Mouse (Mus musculus) colon, adult 2 months (tissue): ENCODE measurements around the gene Olfr907. TPM values are rescaled to one million over a fixed set of nuclear protein-coding genes. Genes with fewer than 3 reads are reported as not detected.

ENCODE experiments used
- polyA plus RNA-seq: library from polyadenylated mRNA; depleted of rRNA; stranded (reverse); fragments of >200 nt; gene quantifications from 2 replicates; pipeline ENCODE4 v1.2.3, GENCODE M21; 2012; rRNA removed

The Olfr907 gene
- polyA plus RNA-seq: not detected in 2 replicates

GRCm38 (mm10) chr9:38495501-38495900, at the start of gene Olfr907:
Gene Olfr907, plus strand, starts transcription at chr9:38495801.

DNA sequence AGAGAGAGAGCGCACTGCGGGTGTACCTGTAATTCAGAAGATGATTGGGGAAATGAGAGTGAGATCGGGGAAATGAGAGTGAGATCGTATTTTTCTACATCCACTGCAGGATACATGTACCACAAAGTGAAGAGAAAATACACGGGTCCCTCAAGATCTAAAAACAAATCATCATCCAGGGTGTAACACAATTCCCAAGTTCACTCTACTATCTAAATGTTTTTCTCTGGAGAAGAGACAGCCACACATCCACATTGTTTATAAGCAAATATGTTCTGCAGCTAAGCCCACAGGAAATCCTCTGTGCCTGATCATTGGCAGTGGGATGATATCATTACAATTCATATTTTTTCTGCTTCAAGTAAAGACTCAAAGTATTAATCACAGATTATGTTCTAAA, 48.2 kb upstream of the Olfr907 start, which contains the start of gene Olfr902:
TSS of gene Olfr902 (plus strand) at position 301 of the 400 bp plus-strand sequence.

GRCm38 (mm10) chr9:38462844-38463243, 32.8 kb upstream of the Olfr907 start, which contains the start of gene Olfr904:
Gene Olfr904, plus strand, starts transcription at chr9:38463144.

GRCm38 (mm10) chr9:38470807-38471206, 24.8 kb upstream of the Olfr907 start, which contains the start of gene Olfr905:
Gene Olfr905, plus strand, starts transcription at chr9:38471107.

DNA sequence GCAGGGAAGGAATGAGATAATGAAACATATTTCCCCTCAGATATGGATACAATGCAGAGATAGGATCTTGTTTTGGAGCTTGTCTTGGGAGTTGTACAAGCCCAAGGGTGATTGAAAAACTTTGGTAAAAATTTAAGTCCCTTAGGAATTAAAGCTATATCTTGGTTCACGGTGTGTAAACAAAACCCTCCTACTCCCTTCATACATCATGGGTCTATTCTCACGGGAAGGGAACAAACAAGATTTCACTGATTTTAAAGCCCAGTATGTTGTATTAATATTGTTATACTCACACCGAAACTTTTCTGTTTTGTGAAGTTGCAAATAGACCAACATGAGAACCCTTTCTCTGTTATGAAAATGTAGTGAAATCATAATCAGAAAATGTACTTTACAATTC, 8.8 kb upstream of the Olfr907 start, which contains the start of gene Olfr906:
TSS of gene Olfr906 (plus strand) at position 301 of the 400 bp plus-strand sequence.

DNA sequence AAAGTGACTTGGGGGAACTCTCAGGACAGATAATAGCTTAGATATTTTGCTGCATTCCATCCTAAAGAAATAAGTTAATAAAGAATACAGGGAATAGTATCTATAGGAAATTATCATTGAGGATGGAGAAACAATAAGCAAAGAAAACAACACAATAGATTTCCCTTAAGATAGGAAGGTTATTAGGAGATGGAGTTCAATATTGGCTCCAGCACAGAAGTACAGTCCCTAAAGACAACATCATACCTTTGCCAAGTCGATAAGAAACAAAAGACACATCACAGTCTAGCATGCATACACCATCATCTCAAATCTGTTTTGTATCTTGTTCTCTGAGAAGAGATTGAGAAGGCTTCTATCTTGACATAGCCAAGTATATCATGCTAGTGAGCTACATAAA, 25.7 kb downstream of the Olfr907 start, which contains the start of gene Olfr911-ps1:
TSS of gene Olfr911-ps1 (plus strand) at position 301 of the 400 bp plus-strand sequence.

DNA sequence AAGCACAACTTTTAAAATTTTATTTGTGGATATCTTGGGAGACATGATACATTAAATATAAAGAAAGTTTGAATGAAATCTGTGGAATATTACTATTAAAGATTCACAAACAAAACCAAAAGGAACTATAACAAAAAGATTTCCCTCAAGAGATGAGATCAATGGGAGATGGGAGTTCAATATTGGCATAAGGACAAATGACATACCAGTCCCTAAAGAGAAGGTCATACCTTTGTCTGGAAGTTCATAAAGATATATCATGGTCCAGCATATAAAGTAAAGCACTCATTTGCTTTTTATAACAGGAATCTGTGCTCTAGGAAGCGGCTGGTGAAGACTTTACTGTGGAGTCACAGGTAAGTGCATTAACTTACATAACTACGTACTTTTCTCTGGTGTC, 41.9 kb downstream of the Olfr907 start, which contains the start of gene Olfr910:
TSS of gene Olfr910 (plus strand) at position 301 of the 400 bp plus-strand sequence.

Other genes with a start within 250 kb of the Olfr907 start
- not detected in 2 replicates for gene Olfr143, start 243.0 kb upstream of the Olfr907 start, polyA plus RNA-seq
- gene Olfr895, start 227.9 kb upstream of the Olfr907 start, polyA plus RNA-seq: not detected in 2 replicates
- gene Olfr896-ps1, start 204.7 kb upstream of the Olfr907 start, polyA plus RNA-seq: not detected in 2 replicates
- gene Olfr25, start 166.7 kb upstream of the Olfr907 start, polyA plus RNA-seq: not detected in 2 replicates
- gene Olfr898, start 147.4 kb upstream of the Olfr907 start, polyA plus RNA-seq: not detected in 2 replicates
- gene Olfr250, start 128.9 kb upstream of the Olfr907 start, polyA plus RNA-seq: not detected in 2 replicates
- gene Olfr251, start 118.7 kb upstream of the Olfr907 start, polyA plus RNA-seq: not detected in 2 replicates
- not detected in 2 replicates for gene Olfr147, start 94.1 kb upstream of the Olfr907 start, polyA plus RNA-seq
- not detected in 2 replicates for gene Olfr901, start 66.3 kb upstream of the Olfr907 start, polyA plus RNA-seq
- gene Olfr902, start 48.1 kb upstream of the Olfr907 start, polyA plus RNA-seq: not detected in 2 replicates
- gene Olfr904, start 32.7 kb upstream of the Olfr907 start, polyA plus RNA-seq: not detected in 2 replicates
- not detected in 2 replicates for gene Olfr905, start 24.7 kb upstream of the Olfr907 start, polyA plus RNA-seq
- gene Olfr906, start 8.7 kb upstream of the Olfr907 start, polyA plus RNA-seq: not detected in 2 replicates
- not detected in 2 replicates for gene Olfr911-ps1, start 25.8 kb downstream of the Olfr907 start, polyA plus RNA-seq
- not detected in 2 replicates for gene Olfr910, start 42.0 kb downstream of the Olfr907 start, polyA plus RNA-seq
- not detected in 2 replicates for gene Olfr912, start 84.4 kb downstream of the Olfr907 start, polyA plus RNA-seq
- gene Olfr913, start 97.0 kb downstream of the Olfr907 start, polyA plus RNA-seq: not detected in 2 replicates
- gene Olfr914, start 109.3 kb downstream of the Olfr907 start, polyA plus RNA-seq: not detected in 2 replicates
- gene Olfr916, start 164.1 kb downstream of the Olfr907 start, polyA plus RNA-seq: not detected in 2 replicates
- gene Olfr917, start 170.0 kb downstream of the Olfr907 start, polyA plus RNA-seq: not detected in 2 replicates
- not detected in 2 replicates for gene Olfr918, start 178.8 kb downstream of the Olfr907 start, polyA plus RNA-seq
- gene Olfr919, start 207.9 kb downstream of the Olfr907 start, polyA plus RNA-seq: not detected in 2 replicates
- gene Vwa5a, start 222.5 kb downstream of the Olfr907 start, polyA plus RNA-seq: 10.5 and 11.0 TPM in 2 replicates